Comparison of ENCODE assay signal across 8 mouse cellular contexts in the genomic region with DNA sequence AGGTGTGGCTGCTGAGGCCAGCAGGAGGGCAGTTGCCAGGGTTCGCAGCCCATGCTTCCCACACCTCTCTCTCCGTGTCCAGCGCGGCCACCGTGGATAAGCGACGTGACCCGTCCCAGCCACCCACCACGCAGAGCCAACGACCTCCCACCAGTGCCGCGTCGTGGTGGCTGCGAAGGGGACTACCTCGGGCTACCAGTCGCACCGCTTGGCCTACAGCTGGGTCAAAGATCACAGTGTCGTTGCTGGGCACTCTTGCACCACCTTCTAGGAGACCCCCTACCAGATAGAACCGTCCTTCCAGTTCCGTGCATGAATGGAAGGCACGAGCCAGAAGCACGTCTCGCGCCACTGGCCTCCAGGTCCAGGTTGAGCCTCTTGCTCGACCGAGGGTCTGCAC. TPM values are rescaled to one million over a fixed set of nuclear protein-coding genes. Genes with fewer than 3 reads are reported as not detected.
DNase-seq lines count a peak whose midpoint lies in the region; ATAC-seq and TF ChIP-seq lines count a peak whose summit lies in the region.

No protein-coding gene starts in this region.

- peaks cover 12% of the 10 kb centered on the region; the same call in 1 of the 2 replicates for H3K36me3 ChIP-seq in heart, embryonic 11.5 days (ENCODE audit: control insufficient read depth, insufficient read depth, low read length)
- peaks cover 20% of the 10 kb centered on the region for H3K36me3 ChIP-seq in forebrain, postnatal 0 days (ENCODE audit: insufficient read depth)
- H3K36me3 ChIP-seq in liver, embryonic 13.5 days = peaks cover 27% of the 10 kb centered on the region

- no peaks in the 10 kb centered on the region for H3K27me3 ChIP-seq in heart, embryonic 11.5 days (ENCODE audit: control insufficient read depth, insufficient read depth, low read length)
- no peaks in the 10 kb centered on the region for H3K27me3 ChIP-seq in forebrain, postnatal 0 days (ENCODE audit: insufficient read depth, low read length)
- no peaks in the 10 kb centered on the region for H3K27me3 ChIP-seq in liver, embryonic 13.5 days

- H3K9me3 ChIP-seq in heart, embryonic 11.5 days (replicated peaks; ENCODE audit: control insufficient read depth, low read length) = peaks cover 4% of the 10 kb centered on the region; the same call in 1 of the 2 replicates
- no peaks in the 10 kb centered on the region for H3K9me3 ChIP-seq in forebrain, postnatal 0 days (ENCODE audit: low read length)
- 0 out of 2 replicates have a peak, but pooled peaks cover 3% of the 10 kb centered on the region for H3K9me3 ChIP-seq in liver, embryonic 13.5 days (replicated peaks)

- DNase-seq in heart, adult 18-20 months = no peak
- peak; percentile 57 for DNase-seq in right cerebral cortex, adult 18-20 months
- DNase-seq in right cerebral cortex, postnatal 36 days (ENCODE audit: low spot score in 2 of 2) = no peak
- DNase-seq in forebrain, postnatal 0 days = no peak
- no peak for DNase-seq in liver, embryonic 13.5 days
- DNase-seq in right cerebral cortex, postnatal 25 days = peak; percentile 48
- DNase-seq in Muller cell, postnatal 12 days (ENCODE audit: inconsistent ontology term) = no peak

- H3K4me3 ChIP-seq in heart, embryonic 11.5 days (ENCODE audit: low read depth, low read length) = peak overlapping the region; percentile 42
- H3K4me3 ChIP-seq in forebrain, postnatal 0 days (ENCODE audit: low read depth, low read length) = peak overlapping the region; percentile 42
- peak overlapping the region; percentile 66 for H3K4me3 ChIP-seq in liver, embryonic 13.5 days (replicated peaks)

- no peak overlapping the region for H3K27ac ChIP-seq in heart, embryonic 11.5 days (ENCODE audit: low read depth, low read length)
- H3K27ac ChIP-seq in forebrain, postnatal 0 days (ENCODE audit: low read depth, low read length) = peak overlapping the region; percentile 80
- H3K27ac ChIP-seq in liver, embryonic 13.5 days = 0 out of 2 replicates have a peak overlapping the region, but pooled peaks have one; percentile 8

- WGBS in heart, embryonic 11.5 days (ENCODE audit: insufficient replicate concordance) = 7% methylated on average over 26 of the region's 26 CpGs
- WGBS in forebrain, postnatal 0 days = 5% methylated on average over 26 of the region's 26 CpGs
- WGBS in liver, embryonic 13.5 days (ENCODE audit: insufficient replicate concordance) = 31% methylated on average over 26 of the region's 26 CpGs

- TF ChIP-seq CTCF in forebrain, postnatal 0 days (IDR thresholded peaks at IDR 0.05; ENCODE audit: low read depth) = no peak

- peak overlapping the region; percentile 47 for H3K9ac ChIP-seq in heart, embryonic 11.5 days (ENCODE audit: low read depth, low read length)
- peak overlapping the region; percentile 51 for H3K9ac ChIP-seq in forebrain, postnatal 0 days
- peak overlapping the region; percentile 71 for H3K9ac ChIP-seq in liver, embryonic 13.5 days

- peaks cover 4% of the 10 kb centered on the region; the same call in 1 of the 2 replicates for H3K4me1 ChIP-seq in heart, embryonic 11.5 days (ENCODE audit: control insufficient read depth, insufficient read depth, low read length)
- H3K4me1 ChIP-seq in forebrain, postnatal 0 days (ENCODE audit: insufficient read depth) = no peaks in the 10 kb centered on the region
- peaks cover 38% of the 10 kb centered on the region for H3K4me1 ChIP-seq in liver, embryonic 13.5 days (replicated peaks)

- peak; percentile 27 for ATAC-seq in heart, embryonic 11.5 days (replicated peaks; ENCODE audit: insufficient number of reproducible peaks, low FRiP score, low TSS enrichment)
- peak; percentile 19 for ATAC-seq in forebrain, postnatal 0 days
- ATAC-seq in liver, embryonic 13.5 days (ENCODE audit: low read depth) = no peak

- peak overlapping the region; percentile 78 for H3K4me2 ChIP-seq in heart, embryonic 11.5 days
- H3K4me2 ChIP-seq in forebrain, postnatal 0 days (ENCODE audit: low read depth) = peak overlapping the region; percentile 97
- peak overlapping the region; percentile 83 for H3K4me2 ChIP-seq in liver, embryonic 13.5 days

RNA-seq across cellular contexts. Expression of a gene that starts 0.3 kb away (rescaled TPM):
- 0.49 and 0.51 TPM in 2 replicates for polyA plus RNA-seq in heart, embryonic 11.5 days (2014; fragmentation: Nextera tagmentation; extraction: Ambion mirVana)
- not detected for total RNA-seq in heart, adult 18-20 months (2021)
- 4.3 and 5.0 TPM in 2 replicates for total RNA-seq in forebrain, postnatal 0 days (2014; rRNA removed)
- 5.1 and 6.9 TPM in 2 replicates for polyA plus RNA-seq in forebrain, postnatal 0 days (2015; fragmentation: Nextera tagmentation; extraction: Ambion mirVana)
- polyA plus RNA-seq in liver, embryonic 13.5 days (2015; fragmentation: Nextera tagmentation; extraction: Ambion mirVana) = 0.13 and 0.18 TPM in 2 replicates

RNA-seq across cellular contexts. Expression of a gene that starts 9.6 kb away (rescaled TPM):
- polyA plus RNA-seq in heart, embryonic 11.5 days (2014; fragmentation: Nextera tagmentation; extraction: Ambion mirVana) = 0.08 and 0.20 TPM in 2 replicates
- under 1 TPM; 0.15 to 0.18 TPM for total RNA-seq in heart, adult 18-20 months (2021)
- total RNA-seq in forebrain, postnatal 0 days (2014; rRNA removed) = 1.0 and 2.0 TPM in 2 replicates
- 1.3 and 1.8 TPM in 2 replicates for polyA plus RNA-seq in forebrain, postnatal 0 days (2015; fragmentation: Nextera tagmentation; extraction: Ambion mirVana)
- 0.08 and 0.14 TPM in 2 replicates for polyA plus RNA-seq in liver, embryonic 13.5 days (2015; fragmentation: Nextera tagmentation; extraction: Ambion mirVana)

RNA-seq across cellular contexts. Expression of a gene that starts 14.8 kb away (rescaled TPM):
- polyA plus RNA-seq in heart, embryonic 11.5 days (2014; fragmentation: Nextera tagmentation; extraction: Ambion mirVana) = 49.5 and 51.3 TPM in 2 replicates
- 10 to 100 TPM; 84.8 to 94.3 TPM for total RNA-seq in heart, adult 18-20 months (2021)
- 18.2 and 27.0 TPM in 2 replicates for total RNA-seq in forebrain, postnatal 0 days (2014; rRNA removed)
- polyA plus RNA-seq in forebrain, postnatal 0 days (2015; fragmentation: Nextera tagmentation; extraction: Ambion mirVana) = 143 and 146 TPM in 2 replicates
- 60.9 and 66.8 TPM in 2 replicates for polyA plus RNA-seq in liver, embryonic 13.5 days (2015; fragmentation: Nextera tagmentation; extraction: Ambion mirVana)

RNA-seq across cellular contexts. Expression of a gene that starts 14.8 kb away (rescaled TPM):
- 24.8 and 30.9 TPM in 2 replicates for polyA plus RNA-seq in heart, embryonic 11.5 days (2014; fragmentation: Nextera tagmentation; extraction: Ambion mirVana)
- 10 to 100 TPM; 26.4 to 28.8 TPM for total RNA-seq in heart, adult 18-20 months (2021)
- 44.9 and 47.6 TPM in 2 replicates for total RNA-seq in forebrain, postnatal 0 days (2014; rRNA removed)
- 42.1 and 48.1 TPM in 2 replicates for polyA plus RNA-seq in forebrain, postnatal 0 days (2015; fragmentation: Nextera tagmentation; extraction: Ambion mirVana)
- polyA plus RNA-seq in liver, embryonic 13.5 days (2015; fragmentation: Nextera tagmentation; extraction: Ambion mirVana) = 24.1 and 29.1 TPM in 2 replicates

RNA-seq across cellular contexts. Expression of a gene that starts 28.5 kb away (rescaled TPM):
- polyA plus RNA-seq in heart, embryonic 11.5 days (2014; fragmentation: Nextera tagmentation; extraction: Ambion mirVana) = 0.18 and 0.44 TPM in 2 replicates
- 1 to 10 TPM; 2.7 to 5.0 TPM for total RNA-seq in heart, adult 18-20 months (2021)
- total RNA-seq in forebrain, postnatal 0 days (2014; rRNA removed) = 0.69 and 0.81 TPM in 2 replicates
- polyA plus RNA-seq in forebrain, postnatal 0 days (2015; fragmentation: Nextera tagmentation; extraction: Ambion mirVana) = 0.53 and 0.65 TPM in 2 replicates
- polyA plus RNA-seq in liver, embryonic 13.5 days (2015; fragmentation: Nextera tagmentation; extraction: Ambion mirVana) = 3.3 and 3.8 TPM in 2 replicates

Comparison
In these comparisons a context has a peak if more than half of its experiments do, and no peak if none do; other contexts are left out.
1. DNase-seq: peak in right cerebral cortex, adult 18-20 months (single experiment) and right cerebral cortex, postnatal 25 days (single experiment); none in heart, adult 18-20 months (0 of 2), right cerebral cortex, postnatal 36 days (0 of 2), forebrain, postnatal 0 days (single experiment), liver, embryonic 13.5 days (single experiment) and Muller cell, postnatal 12 days (single experiment).
2. Peak in every context shown above with its lines, with median percentiles within 50 percentile points of each other: H3K4me2 ChIP-seq, H3K4me3 ChIP-seq and H3K9ac ChIP-seq.